Mouse (Mus musculus) brain, embryonic 18.5 days (tissue): ENCODE data around the gene Edc3.
"Not testable (repeated sequence)": the region's sequence is repeated elsewhere in the genome, so short reads cannot be mapped to it uniquely, and the experiment has no call there.

Experiments
- DNase-seq: peaks from one replicate; pipeline ENCODE4 v3.0.0-alpha.2; 2012; ENCODE audit warnings: low read depth, low spot score

The Edc3 gene

GRCm38 (mm10) chr9:57706496-57706895, 1.8 kb upstream of the Edc3 start:
- DNase-seq, result no peak

- no peak for DNase-seq
Measured at GRCm38 (mm10) chr9:57708720-57709274, 457 bp downstream of the Edc3 start.

GRCm38 (mm10) chr9:57710214-57710613, 1.9 kb downstream of the Edc3 start:
- DNase-seq, result not testable (repeated sequence)

GRCm38 (mm10) chr9:57712194-57712593, 3.9 kb downstream of the Edc3 start:
- no peak for DNase-seq

GRCm38 (mm10) chr9:57718408-57718807, 10.1 kb downstream of the Edc3 start:
- DNase-seq, result no peak

GRCm38 (mm10) chr9:57720736-57721135, 12.4 kb downstream of the Edc3 start:
- no peak for DNase-seq

GRCm38 (mm10) chr9:57722371-57722770, 14.0 kb downstream of the Edc3 start:
- DNase-seq, result no peak

- DNase-seq, result no peak
Measured at GRCm38 (mm10) chr9:57723315-57723715, 15.0 kb downstream of the Edc3 start.

- DNase-seq, result no peak
Measured at GRCm38 (mm10) chr9:57723796-57724195, 15.5 kb downstream of the Edc3 start.

- DNase-seq, result no peak
Measured at GRCm38 (mm10) chr9:57724701-57725100, 16.4 kb downstream of the Edc3 start.

- no peak for DNase-seq
Measured at GRCm38 (mm10) chr9:57728312-57728711, 20.0 kb downstream of the Edc3 start.

- no peak for DNase-seq
Measured at GRCm38 (mm10) chr9:57733606-57734005, 25.3 kb downstream of the Edc3 start.

- no peak for DNase-seq
Measured at GRCm38 (mm10) chr9:57739863-57740262, 31.5 kb downstream of the Edc3 start.

- peak; percentile 32 for DNase-seq
Measured at GRCm38 (mm10) chr9:57744462-57745091, 36.2 kb downstream of the Edc3 start.

- DNase-seq, result no peak
Measured at GRCm38 (mm10) chr9:57747067-57747466, 38.7 kb downstream of the Edc3 start.

- DNase-seq, result no peak
Measured at GRCm38 (mm10) chr9:57748137-57748536, 39.8 kb downstream of the Edc3 start.

- no peak for DNase-seq
Measured at GRCm38 (mm10) chr9:57748831-57749230, 40.5 kb downstream of the Edc3 start.

GRCm38 (mm10) chr9:57750901-57751300, 42.6 kb downstream of the Edc3 start:
- no peak for DNase-seq

- no peak for DNase-seq
Measured at GRCm38 (mm10) chr9:57757578-57757977, 49.2 kb downstream of the Edc3 start.

GRCm38 (mm10) chr9:57758528-57758927, 50.2 kb downstream of the Edc3 start:
- no peak for DNase-seq

- no peak for DNase-seq
Measured at GRCm38 (mm10) chr9:57759289-57759688, 50.9 kb downstream of the Edc3 start.

- DNase-seq, result no peak
Measured at GRCm38 (mm10) chr9:57760416-57761146, 52.2 kb downstream of the Edc3 start.
